Mouse (Mus musculus): ENCODE results near the gene 4930568D16Rik.

Gene 4930568D16Rik

DNA sequence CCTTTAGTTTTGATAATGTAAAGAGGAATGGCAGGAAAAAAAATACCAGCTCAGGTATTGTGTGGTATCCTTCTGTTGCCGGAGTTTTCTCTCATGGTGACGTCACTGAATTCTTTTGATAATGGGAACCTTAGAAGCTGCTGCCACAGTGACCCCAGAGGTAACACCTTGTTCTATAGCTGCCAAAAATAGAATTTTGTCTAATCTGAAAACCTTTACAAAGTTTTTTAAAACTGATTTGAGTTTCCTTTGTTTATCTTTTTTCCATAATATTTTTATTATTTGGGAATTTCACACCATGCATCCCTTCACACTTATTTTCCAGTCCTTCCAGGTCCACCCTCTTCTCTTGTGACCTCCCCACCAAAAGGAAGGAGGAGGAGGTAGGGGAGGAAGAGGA, at the start of gene 4930568D16Rik:
Gene 4930568D16Rik (minus strand): TSS at position 101 of the 400 bp plus-strand sequence.
- no peak for DNase-seq (ENCODE audit: low read depth, low spot score)

DNA sequence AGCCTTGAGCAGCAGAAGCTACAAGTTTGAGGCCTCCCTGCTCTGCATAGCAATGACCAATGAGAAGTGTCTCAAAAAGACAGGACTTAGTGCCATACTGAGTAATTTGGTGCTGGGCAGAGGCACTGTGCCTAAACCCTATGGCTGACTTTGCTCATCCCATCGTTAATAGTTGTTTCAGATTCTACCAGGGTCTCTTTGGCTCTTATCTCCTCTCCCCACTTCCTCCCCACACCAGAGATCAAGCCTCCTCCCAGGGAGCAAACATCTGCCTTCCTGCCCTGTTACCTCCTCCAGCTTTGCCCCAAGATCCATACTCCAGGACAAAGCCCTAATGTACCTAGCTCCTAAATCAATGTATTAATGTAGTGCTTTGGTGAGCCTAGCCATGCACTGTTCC, 49.7 kb upstream of the 4930568D16Rik start:
- DNase-seq (ENCODE audit: low read depth, low spot score): no peak

DNA sequence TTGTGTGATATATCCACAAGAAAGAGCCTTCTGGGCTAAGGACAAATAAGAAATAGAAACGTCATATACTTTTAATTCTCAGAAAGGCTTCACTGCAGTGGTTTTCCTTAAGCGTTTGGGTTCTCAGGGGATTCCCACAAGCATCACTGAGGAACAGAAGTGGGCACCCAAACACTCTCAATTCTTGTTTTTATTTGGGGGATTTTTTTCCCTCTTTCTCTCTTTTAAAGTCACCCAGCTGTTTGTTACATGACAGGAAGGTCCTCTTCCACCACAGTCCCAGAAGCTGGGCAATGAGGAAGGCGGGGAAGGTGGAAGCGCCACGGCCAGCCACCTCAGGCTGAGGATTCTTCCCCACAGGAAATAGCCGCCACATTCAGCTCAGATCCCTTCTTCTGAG, 48.9 kb upstream of the 4930568D16Rik start:
- DNase-seq (ENCODE audit: low read depth, low spot score): no peak

DNA sequence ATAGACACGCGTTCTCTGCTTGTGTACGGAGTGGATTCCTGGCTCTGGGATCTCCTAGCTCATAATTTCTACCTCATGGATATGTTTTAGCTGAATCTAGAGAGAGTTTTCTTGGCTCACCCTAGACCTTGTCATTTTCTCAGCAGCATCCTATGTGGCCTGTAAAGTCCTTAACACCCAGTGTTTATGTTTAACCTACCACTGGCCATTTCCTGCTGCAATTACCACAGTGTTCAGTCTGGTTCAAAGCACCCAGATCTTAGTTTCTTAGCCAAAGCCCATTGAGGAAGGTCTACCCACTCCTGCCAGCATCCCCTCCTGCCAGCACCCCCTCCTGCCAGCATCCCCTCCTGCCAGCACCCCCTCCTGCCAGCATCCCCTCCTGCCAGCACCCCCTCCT, 45.3 kb upstream of the 4930568D16Rik start:
- DNase-seq (ENCODE audit: low read depth, low spot score): no peak

DNA sequence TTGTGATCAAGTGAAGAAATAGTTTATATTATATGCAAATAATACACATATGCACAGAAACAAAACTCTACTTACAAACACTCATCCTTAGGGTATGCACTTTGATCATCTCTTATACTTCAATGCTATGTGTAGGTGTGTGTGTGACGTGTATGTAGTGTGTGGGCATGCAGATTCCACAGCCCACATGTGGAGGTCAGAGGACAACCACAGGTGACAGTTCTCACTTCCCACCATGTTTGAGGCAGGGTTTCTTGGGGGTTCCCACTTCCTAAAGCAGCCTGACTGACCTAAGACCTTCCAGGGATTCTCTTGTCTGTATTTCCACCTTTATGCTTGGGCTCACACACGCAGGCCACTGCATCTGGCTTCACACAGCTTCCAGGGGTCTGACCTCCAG, 44.7 kb upstream of the 4930568D16Rik start:
- no peak for DNase-seq (ENCODE audit: low read depth, low spot score)

DNA sequence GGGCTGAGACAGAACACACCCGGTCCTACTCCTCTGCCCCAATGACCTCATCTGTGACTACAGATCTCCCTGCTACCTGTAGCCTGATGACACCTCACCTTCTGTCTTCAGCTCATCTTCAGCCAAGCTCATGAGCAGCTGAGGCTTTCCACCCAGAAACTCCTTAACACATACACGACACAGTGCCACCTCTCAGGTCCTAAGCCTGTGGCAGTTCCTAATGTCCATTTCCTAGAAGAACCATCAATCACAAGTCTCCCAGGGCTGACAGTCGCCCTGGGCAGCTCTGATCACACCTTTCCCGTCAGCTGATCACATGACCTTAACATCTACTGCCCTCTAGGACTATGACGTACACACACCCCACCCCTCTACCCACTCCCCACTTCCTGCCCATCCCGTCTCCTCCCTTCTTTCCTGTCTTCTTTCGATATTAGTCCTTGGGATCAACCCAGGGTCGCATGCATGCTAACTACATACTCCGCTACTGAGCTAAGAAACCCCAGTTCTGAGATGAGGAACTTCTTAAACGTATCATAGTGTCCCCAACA, 44.2 kb upstream of the 4930568D16Rik start:
- DNase-seq (ENCODE audit: low read depth, low spot score): no peak

DNA sequence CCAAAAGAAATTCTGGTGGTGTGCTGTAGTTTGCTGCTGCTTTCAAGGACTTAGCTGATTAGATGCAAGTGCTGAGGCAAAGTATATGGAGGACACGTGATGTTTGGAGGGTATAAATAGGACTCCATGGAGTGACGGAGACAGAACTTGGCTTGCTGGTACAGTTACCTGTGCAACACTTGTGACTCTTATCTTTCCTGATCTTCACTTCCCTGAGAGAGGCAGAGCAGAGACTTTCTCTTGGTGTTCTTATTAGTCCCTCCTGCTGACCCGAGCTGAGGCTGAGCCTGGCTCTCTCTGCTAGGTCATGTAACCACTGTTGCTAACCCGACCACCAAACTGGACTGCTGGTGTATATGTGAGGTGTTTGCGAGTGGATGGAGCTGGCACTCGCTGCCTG, 41.9 kb upstream of the 4930568D16Rik start:
- no peak for DNase-seq (ENCODE audit: low read depth, low spot score)

DNA sequence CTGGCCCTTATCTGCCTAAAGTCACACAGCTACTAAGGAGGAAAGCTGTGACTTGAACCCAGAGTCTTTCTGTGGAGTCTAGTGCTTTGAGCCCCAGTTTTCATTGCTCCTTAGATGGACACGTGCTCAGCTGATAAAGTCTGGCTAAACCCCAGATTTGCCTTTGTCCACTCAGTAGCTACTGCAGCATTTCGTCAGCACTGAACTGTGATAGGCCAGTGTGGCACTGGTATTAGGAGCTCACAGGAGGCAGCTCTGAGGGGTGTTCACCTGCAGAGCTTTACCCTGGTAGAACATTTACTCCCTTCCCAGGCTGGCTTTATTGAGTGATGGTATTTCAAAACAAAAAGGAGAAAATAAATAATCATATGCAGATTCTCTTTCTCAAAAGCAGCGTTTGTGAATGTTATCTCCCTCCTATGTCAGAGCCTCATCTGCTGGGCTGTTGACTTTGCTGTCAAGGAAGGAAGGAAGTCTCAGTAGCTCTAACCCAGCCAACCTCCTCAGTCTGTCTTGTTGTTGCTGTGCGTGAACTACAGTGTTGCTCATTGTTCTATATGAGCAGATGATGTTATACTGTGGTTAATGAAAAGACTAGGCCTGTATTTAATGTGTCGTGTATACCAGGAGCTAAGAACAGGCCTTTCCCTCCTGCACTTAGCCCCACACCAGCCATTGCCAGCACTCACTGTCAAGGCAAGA, 41.0 kb upstream of the 4930568D16Rik start:
- DNase-seq (ENCODE audit: low read depth, low spot score): no peak

DNA sequence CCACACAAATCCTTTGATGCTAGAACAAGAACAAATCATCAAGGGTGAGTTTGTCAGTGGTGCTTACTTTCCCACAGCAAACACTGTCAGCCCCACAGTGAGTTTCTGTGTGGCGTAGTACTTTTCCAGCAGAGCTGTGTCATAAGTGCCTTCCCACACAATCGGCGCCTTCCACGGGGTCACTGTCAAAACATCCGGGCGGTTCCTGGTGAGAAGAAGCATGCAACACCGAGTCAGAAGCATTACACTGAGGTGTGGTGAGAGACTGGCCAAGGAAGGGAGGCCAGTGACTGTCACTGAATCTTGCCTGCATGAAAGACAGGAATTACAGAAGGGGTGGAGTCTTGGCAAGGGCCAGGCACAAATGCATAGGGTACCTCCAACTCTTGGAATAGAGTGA, 40.3 kb upstream of the 4930568D16Rik start:
- DNase-seq (ENCODE audit: low read depth, low spot score): no peak

DNA sequence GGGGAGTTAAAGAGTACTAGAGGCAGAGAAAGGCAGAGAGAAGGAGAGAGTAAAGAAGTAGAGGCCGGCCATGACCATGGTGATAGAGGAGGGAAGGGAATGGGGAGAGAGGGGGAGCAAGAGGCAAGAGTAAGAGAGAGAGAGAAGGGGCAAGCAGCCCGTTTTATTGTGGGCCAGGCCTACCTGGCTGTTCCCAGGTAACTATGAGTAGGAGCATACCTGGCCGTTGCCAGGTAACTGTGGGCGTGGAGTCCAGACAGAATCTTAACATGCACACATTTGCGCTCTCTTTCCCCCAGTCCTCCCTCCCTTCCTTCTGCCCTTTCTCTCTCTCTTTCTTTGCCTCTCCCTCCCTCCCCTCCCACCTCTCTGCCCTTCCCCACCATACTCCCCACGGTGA, 39.7 kb upstream of the 4930568D16Rik start:
- DNase-seq (ENCODE audit: low read depth, low spot score): no peak

DNA sequence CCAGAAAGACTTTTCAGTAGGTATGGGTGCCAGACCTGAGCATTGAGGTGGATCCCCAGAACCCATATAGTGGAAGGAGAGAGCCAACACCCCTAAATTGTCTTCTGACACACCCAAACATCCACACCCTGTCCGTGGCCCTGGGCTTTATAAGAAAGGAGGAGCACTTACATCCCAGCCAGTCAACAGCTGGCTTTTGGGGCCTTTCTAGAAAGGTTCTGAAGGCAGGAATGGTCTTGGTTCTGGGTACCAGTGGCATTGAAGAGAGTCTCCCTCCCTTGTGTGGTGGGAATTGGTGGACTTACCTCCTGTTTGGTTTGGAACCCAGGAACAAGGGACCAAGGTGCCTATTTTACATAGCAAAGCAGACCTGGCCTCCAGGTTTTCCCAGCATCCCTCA, 39.1 kb upstream of the 4930568D16Rik start:
- no peak for DNase-seq (ENCODE audit: low read depth, low spot score)

DNA sequence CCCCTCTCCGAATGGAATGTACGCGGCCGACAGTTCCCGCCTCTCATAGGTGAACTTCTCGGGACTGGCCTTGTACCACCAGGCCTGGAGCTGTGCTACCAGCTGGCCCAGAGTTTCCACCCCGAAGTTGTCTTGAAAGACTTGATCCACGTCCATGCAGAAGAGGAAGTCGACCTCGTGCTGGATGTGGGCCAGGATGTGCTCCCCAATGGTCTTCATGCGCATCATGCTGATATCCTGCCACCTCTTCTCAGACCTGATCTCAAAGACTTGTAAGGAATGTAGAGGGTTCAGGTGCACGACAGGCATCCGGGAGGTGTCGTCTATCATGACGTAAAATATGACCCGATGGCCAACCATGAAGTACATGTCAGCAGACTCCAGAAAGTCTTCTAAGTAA, 34.9 kb upstream of the 4930568D16Rik start:
- no peak for DNase-seq (ENCODE audit: low read depth, low spot score)

DNA sequence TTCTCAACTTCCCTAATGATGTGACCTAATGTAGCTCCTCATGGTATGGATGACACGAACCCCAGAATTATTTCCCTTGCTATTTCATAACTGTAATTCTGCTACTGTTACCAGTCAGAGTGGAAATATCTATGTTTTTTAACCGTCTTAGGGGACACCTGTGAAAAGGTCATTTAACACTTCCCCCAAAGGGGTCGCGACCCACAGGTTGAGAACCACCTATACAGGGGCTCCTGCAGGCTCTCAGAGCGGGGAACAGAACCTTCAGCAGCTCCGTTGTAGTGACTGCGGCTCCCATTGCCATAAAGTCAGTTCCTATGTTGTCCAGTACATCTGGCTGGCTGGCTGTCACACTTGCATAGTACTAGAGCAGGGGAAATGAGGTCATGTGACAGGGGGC, 33.2 kb upstream of the 4930568D16Rik start:
- DNase-seq (ENCODE audit: low read depth, low spot score): no peak

DNA sequence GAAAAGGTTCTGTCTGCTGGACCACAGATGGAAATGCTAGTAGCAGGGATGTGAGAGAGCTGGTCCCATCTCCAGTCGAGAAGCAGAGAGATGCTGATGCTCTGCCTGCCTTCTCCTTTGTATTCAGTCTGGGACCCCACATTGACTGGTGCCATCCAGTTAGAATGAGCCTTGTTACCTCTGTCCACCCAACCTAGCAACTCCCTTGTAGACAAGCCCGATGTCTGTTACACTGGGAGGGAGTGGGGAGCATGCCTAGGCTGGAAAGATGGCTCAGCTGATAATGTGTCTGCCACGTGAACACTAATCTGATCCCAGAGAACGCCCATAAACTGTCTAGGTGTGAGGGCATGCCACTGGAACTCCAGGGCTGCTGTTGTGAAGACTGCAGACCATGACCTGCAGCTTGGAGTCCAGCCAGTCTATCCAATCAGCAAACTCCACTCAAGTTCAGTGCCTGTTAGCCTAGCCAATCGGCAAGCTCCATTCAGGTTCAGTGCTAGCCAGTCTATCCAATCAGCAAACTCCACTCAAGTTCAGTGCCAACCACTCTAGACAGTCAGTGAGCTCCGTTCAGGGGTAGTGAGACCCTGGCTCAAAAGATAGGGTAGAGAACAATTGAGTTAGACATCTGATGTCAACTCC, 30.8 kb upstream of the 4930568D16Rik start:
- no peak for DNase-seq (ENCODE audit: low read depth, low spot score)

DNA sequence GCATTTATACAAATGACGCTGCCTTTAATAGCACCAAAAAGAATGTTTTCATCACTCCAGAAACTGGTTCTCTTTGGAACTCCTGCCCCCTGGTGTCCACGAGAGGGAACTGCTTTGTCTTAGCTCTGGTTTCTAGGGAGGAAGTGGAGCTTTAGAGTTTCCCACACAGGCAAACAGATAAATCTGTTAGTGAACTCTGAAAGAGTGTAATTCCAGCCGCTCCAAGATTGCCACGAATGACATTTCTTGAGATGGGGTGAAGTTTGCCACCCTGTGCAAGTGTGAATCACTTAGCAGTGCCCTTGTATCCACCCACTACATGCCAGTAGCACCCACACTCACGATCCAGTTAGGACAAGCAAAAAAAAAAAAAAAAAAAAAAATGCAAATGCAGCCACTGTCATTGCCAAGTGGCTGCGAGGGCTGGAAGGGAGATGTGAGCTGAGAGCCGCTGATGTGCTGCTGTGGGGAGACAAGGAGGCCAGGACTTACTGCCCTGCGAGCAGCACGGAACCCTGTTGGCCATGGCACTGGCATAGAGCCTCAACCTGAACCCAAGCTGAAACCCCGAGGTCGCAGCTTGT, 30.2 kb upstream of the 4930568D16Rik start:
- peak; percentile 73 for DNase-seq (ENCODE audit: low read depth, low spot score)

DNA sequence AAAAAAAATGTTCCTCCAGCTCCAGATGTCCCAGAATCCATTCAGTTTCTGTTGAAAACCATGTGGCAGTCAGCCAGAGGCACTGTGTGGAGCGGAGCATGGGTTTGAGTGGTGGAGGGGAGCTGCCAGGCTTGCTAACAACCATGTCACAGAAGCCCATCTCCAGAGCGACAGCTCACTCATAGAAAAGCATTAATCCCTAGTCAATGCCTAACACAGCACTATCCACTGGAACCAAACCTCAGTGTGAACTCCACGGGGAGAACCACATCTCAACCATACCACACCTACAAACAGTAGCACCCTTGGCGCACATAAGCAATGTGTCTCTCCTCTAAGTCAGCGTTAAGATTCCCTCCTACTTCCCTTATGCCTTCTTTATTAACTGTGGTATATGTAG, 29.6 kb upstream of the 4930568D16Rik start, which contains the start of gene 4930402F06Rik:
Gene 4930402F06Rik (minus strand): TSS at position 80 of the 400 bp plus-strand sequence.
- no peak for DNase-seq (ENCODE audit: low read depth, low spot score)

DNA sequence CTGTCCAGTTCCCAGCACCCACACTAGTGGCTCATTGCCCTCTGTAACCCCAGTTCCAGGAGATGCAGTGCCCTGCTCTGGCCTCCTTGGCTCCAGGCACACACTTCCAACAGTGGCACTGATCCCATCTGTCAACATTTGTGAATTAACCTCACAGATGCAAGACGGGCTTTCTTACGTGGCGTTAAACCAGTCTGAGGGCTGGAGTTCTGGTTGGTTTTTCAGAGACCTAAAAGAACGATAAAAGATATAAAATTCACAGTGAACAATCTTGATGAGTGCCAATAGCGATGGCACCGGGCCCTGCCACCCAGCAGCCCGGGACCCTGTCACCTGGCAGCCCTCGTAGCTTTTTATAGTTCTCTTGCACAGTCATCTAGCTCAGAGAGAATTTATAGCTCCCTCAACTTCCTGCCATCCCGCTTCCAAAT, 17.9 kb upstream of the 4930568D16Rik start:
- no peak for DNase-seq (ENCODE audit: low read depth, low spot score)

DNA sequence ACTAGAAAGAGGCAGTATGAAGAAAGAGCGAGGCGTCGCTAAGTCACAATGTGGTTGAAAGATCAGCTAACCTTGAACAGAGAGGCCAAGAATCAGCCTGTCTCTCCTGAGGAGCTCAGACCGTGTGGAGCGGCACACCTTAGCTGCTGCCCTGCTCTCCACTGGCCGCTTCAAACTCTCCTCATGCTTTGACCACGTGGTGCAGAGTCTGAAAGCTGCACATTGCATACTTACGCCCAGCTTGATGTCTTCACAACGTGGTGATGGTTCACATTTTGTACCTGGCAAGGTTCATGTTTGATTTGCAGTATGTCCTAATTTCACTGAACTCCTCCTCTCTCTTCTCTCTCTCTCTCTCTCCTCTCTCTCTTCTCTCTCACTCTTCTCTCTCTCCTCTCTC, 11.8 kb upstream of the 4930568D16Rik start:
- DNase-seq (ENCODE audit: low read depth, low spot score): no peak

DNA sequence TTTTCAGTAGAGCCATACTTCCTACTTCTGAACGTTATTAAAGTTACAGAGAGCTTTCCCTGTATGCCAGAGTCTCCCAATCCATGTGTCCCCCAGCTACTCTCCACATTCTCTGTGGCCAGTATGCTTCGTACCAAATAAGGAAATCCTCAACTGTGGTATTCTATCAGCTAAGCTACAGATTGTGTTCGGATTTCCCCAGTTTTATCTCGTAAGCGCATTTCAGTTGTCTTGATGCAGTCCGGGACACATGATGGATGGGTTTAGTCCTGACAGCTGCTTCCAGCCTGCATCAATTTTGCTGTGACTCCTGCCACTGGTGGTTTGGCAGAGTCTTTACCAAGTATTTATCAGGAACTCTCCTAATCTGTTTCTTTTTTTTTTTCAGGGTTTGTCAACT, 10.1 kb upstream of the 4930568D16Rik start:
- no peak for DNase-seq (ENCODE audit: low read depth, low spot score)

DNA sequence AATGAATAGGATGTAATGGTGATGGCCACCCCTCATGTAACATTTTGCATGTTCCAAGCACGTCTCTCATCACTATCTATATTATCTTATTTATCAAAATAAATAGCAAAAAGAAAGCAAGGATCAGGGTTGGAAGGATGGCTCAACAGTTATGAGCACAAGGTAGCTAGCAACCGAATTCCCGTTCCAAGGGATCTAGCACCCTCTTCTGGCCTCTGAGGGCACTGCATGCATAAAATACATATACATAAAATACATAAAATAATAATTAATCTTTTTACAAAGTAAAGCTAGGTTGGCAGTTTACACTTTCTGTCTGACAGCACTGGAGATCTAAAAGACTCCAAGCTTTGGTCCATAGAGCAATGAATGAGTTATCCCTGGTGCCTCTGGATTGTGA, 5.5 kb upstream of the 4930568D16Rik start:
- DNase-seq (ENCODE audit: low read depth, low spot score): peak; percentile 53

DNA sequence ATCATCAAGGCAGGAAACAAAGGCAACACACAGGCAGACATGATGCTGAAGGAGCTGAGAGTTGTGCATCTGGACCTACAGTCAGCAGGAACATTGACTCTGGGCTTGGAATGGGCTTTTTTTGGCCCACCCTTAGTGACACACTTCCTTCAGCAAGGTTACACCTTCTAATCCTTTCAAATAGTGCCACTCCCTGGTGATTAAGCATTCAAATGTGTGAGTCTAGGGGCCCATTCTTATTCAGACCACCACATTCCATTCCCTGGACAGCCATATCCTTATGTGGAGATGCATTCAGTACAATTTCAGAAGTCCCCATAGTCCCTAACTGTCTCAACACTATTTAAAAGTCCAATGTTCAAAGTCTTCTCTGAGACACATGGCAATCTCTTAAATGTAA, 3.2 kb upstream of the 4930568D16Rik start:
- no peak for DNase-seq (ENCODE audit: low read depth, low spot score)

DNA sequence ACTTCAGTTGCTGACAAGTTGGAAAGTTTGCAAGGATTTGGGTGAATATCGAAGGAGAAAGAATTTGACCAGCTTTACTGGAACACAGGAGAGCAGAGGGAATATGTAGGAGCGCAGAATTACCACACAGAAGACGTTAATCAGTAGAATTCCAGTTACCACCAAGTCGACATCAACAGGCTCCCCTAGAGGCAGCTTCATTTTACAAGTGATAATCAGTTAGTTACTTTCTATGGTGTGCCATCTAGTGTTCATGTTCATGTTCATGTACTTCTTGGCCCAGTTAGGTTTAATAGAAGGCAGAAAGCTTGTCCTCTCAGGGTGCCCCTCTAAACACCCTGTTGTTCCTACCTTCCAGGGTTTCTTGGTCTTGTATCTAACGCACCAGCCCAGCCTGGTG, 18.3 kb downstream of the 4930568D16Rik start:
- peak; percentile 22 for DNase-seq (ENCODE audit: low read depth, low spot score)

DNA sequence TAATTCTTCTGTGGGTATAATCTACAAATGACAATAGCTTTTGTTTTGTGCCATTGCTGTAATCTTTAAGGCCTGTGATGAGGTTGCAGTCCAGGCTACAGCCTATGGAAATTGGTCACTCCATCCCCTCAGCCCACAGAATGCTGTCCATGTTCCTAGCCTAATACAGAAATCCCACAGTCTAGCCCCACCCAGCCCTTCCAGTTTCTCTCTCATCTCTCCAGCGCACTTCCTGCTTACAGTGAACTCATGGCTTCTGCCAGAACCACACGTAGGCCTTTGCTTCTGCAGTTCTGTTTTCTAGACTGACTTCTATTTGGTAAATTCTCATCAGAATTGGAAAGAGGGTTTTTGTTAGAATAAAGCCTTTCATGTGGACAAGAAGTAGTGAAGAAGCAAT, 21.5 kb downstream of the 4930568D16Rik start:
- no peak for DNase-seq (ENCODE audit: low read depth, low spot score)
